Comparison of ENCODE assay signal across 9 mouse cellular contexts in genomic region chr13:92274274-92275198, GRCm38 (mm10). TPM values are rescaled to one million over a fixed set of nuclear protein-coding genes. Genes with fewer than 3 reads are reported as not detected.
DNase-seq lines count a peak whose midpoint lies in the region; ATAC-seq and TF ChIP-seq lines count a peak whose summit lies in the region.
"Had no signal": no experiment of that assay in that cellular context is flagged by ENCODE, and none has a peak within 500 bp of the region (broad histone marks: within the 10 kb centered on the region; RNA-seq: fewer than 3 reads in every experiment).

No protein-coding gene starts in this region.

- H3K36me3 ChIP-seq in embryonic facial prominence, embryonic 14.5 days (ENCODE audit: control insufficient read depth, insufficient read depth, low read length), result no peaks in the 10 kb centered on the region
- H3K36me3 ChIP-seq in myocyte (ENCODE audit: control insufficient read depth, insufficient read depth), result no peaks in the 10 kb centered on the region

- H3K9ac ChIP-seq in embryonic facial prominence, embryonic 14.5 days (ENCODE audit: low read depth, low read length), result no peak overlapping the region
- H3K9ac ChIP-seq: midbrain, embryonic 12.5 days had no signal

- intact Hi-C loops in heart, postnatal 10 days (cut with DNase I), result no loop called here

- peak; percentile 67 to 83 for DNase-seq in adrenal gland, adult (ENCODE audit: inconsistent age in 2 of 2, low spot score in 1 of 2)
- no peak for DNase-seq in adrenal gland, postnatal 4 days (ENCODE audit: low spot score in 2 of 2)
- peak; percentile 43 for DNase-seq in 3134 (ENCODE audit: extremely low read depth, insufficient read length, low spot score)
- peak; percentile 95 for DNase-seq in embryonic facial prominence, embryonic 14.5 days (ENCODE audit: low spot score)
- DNase-seq in heart, postnatal 10 days, result peak; percentile 73 to 78
- DNase-seq in layer of hippocampus, postnatal 10 days (ENCODE audit: low spot score in 2 of 2), result peak; percentile 19 to 33
- DNase-seq in embryo, embryonic 10.5 days (ENCODE audit: low spot score), result no peak

- peak; percentile 88 for ATAC-seq in embryonic facial prominence, embryonic 14.5 days (ENCODE audit: low read depth)

- H3K79me2 ChIP-seq in myocyte (ENCODE audit: control insufficient read depth, insufficient read depth), result no peaks in the 10 kb centered on the region

- H3K4me2 ChIP-seq in embryonic facial prominence, embryonic 14.5 days (ENCODE audit: low read depth, low read length), result peak overlapping the region; percentile 8; the same call in 1 of the 2 replicates
- H3K4me2 ChIP-seq in myocyte (ENCODE audit: low read depth), result peak overlapping the region; percentile 8
- H3K4me2 ChIP-seq: midbrain, embryonic 12.5 days had no signal

- no peak overlapping the region for H3K4me3 ChIP-seq in embryonic facial prominence, embryonic 14.5 days (ENCODE audit: low read depth, low read length)
- no peak overlapping the region for H3K4me3 ChIP-seq in myocyte
- H3K4me3 ChIP-seq: midbrain, embryonic 12.5 days had no signal

- no peaks in the 10 kb centered on the region for H3K9me3 ChIP-seq in embryonic facial prominence, embryonic 14.5 days (ENCODE audit: control insufficient read depth, low read length)
- H3K9me3 ChIP-seq: midbrain, embryonic 12.5 days had no signal

- TF ChIP-seq POLR2A in myocyte (IDR thresholded peaks at IDR 0.05; ENCODE audit: insufficient read length, low read depth), result no peak

- no peaks in the 10 kb centered on the region for H3K27me3 ChIP-seq in embryonic facial prominence, embryonic 14.5 days (replicated peaks; ENCODE audit: control insufficient read depth, insufficient read depth, low read length)
- H3K27me3 ChIP-seq in myocyte (ENCODE audit: control insufficient read depth, insufficient read depth, insufficient read length), result no peaks in the 10 kb centered on the region
- H3K27me3 ChIP-seq: midbrain, embryonic 12.5 days had no signal

- H3ac ChIP-seq in myocyte (ENCODE audit: control insufficient read depth, insufficient read length), result no peak overlapping the region

- peak overlapping the region; percentile 61; the same call in 1 of the 2 replicates for H3K27ac ChIP-seq in embryonic facial prominence, embryonic 14.5 days (replicated peaks; ENCODE audit: low read depth, low read length)
- H3K27ac ChIP-seq: midbrain, embryonic 12.5 days had no signal

- H3K4me1 ChIP-seq in embryonic facial prominence, embryonic 14.5 days (ENCODE audit: control insufficient read depth, insufficient read depth, low read length), result peaks cover 15% of the 10 kb centered on the region
- H3K4me1 ChIP-seq: midbrain, embryonic 12.5 days had no signal

- WGBS in embryonic facial prominence, embryonic 14.5 days, result 41% methylated on average over 14 of the region's 14 CpGs

TF ChIP-seq in myocyte, 11 proteins besides CTCF, POLR2A, EP300 and RAD21:
- TF ChIP-seq REST (IDR thresholded peaks at IDR 0.05; ENCODE audit: insufficient read depth, insufficient read length) (no peak), SRF (IDR thresholded peaks at IDR 0.05; ENCODE audit: control insufficient read depth, insufficient read length, low read depth) (no peak), POLR2AphosphoS2 (IDR thresholded peaks at IDR 0.05; ENCODE audit: insufficient read length, low read depth) (no peak), TCF3 (IDR thresholded peaks at IDR 0.05; ENCODE audit: insufficient read length, low read depth) (no peak)

RNA-seq across cellular contexts. Expression of gene Gm20379, which starts 31.2 kb away (rescaled TPM):
- total RNA-seq in adrenal gland, postnatal 4 days (2021), result not detected
- 0.56 and 0.61 TPM in 2 replicates for polyA plus RNA-seq in embryonic facial prominence, embryonic 14.5 days (2014; fragmentation: Nextera tagmentation; extraction: Ambion mirVana)
- not detected for total RNA-seq in heart, postnatal 10 days (2021)
- not detected for total RNA-seq in layer of hippocampus, postnatal 10 days (2021)
- polyA plus RNA-seq in myocyte (2012; fragmentation: generic; extraction: Trizol), result not detected

Comparison
In these comparisons a context has a peak if more than half of its experiments do, and no peak if none do; other contexts are left out.
1. DNase-seq: peak in adrenal gland, adult (2 of 2), 3134 (single experiment), embryonic facial prominence, embryonic 14.5 days (single experiment), heart, postnatal 10 days (2 of 2) and layer of hippocampus, postnatal 10 days (2 of 2); none in adrenal gland, postnatal 4 days (0 of 2) and embryo, embryonic 10.5 days (single experiment).